Mouse (Mus musculus) heart, postnatal 0 days (tissue): Measurements from ENCODE around the gene Tbxa2r. TPM values are rescaled to one million over a fixed set of nuclear protein-coding genes. Genes with fewer than 3 reads are reported as not detected.

Experiments used
- ATAC-seq: fragments of 200-750 bp; cut with Nextera tagmentation; 2 replicates; pipeline ENCODE4 v1.8.0; 2017; ENCODE audit warnings: low read depth, moderate number of reproducible peaks, moderate library complexity; ENCODE audit not compliant: insufficient read depth
- DNase-seq: peaks from one replicate; pipeline ENCODE4 v3.0.0-alpha.2; 2016; ENCODE audit warnings: low spot score
- H3K27ac ChIP-seq: fragments of 300-500 bp; sonication (generic); 2 replicates; pipeline ENCODE4 v1.5.1; 2014; ENCODE audit warnings: low read depth, mild to moderate bottlenecking
- H3K27me3 ChIP-seq: fragments of 300-500 bp; sonication (generic); 2 replicates; pipeline ENCODE4 v1.6.1; 2014; ENCODE audit warnings: low read length, mixed read lengths; ENCODE audit not compliant: control insufficient read depth, insufficient read depth
- H3K36me3 ChIP-seq: fragments of 300-500 bp; sonication (generic); replicated peaks from 2 replicates; pipeline ENCODE4 v1.6.1; 2014; ENCODE audit warnings: low read length, mixed read lengths; ENCODE audit not compliant: control insufficient read depth, insufficient read depth
- H3K4me1 ChIP-seq: fragments of 300-500 bp; sonication (generic); 2 replicates; pipeline ENCODE4 v1.6.1; 2014; ENCODE audit warnings: antibody characterized with exemption; ENCODE audit not compliant: control insufficient read depth, insufficient read depth
- H3K4me2 ChIP-seq: fragments of 300-500 bp; sonication (generic); 2 replicates; pipeline ENCODE4 v1.6.1; 2014; ENCODE audit warnings: low read depth, mild to moderate bottlenecking, low read length, moderate library complexity
- H3K4me3 ChIP-seq: fragments of 300-500 bp; sonication (generic); 2 replicates; pipeline ENCODE4 v1.5.1; 2014; ENCODE audit warnings: low read depth, low read length
- H3K9ac ChIP-seq: fragments of 300-500 bp; sonication (generic); replicated peaks from 2 replicates; pipeline ENCODE4 v1.6.1; 2014; ENCODE audit warnings: low read depth, low read length, mixed read lengths
- H3K9me3 ChIP-seq: fragments of 300-500 bp; sonication (generic); replicated peaks from 2 replicates; pipeline ENCODE4 v1.6.1; 2016; ENCODE audit warnings: low read length; ENCODE audit not compliant: control insufficient read depth
- CTCF ChIP-seq: IDR thresholded peaks from 2 replicates; pipeline ENCODE4 v1.5.1; 2016; ENCODE audit warnings: antibody characterized with exemption, control low read depth, low read depth
- EP300 ChIP-seq: IDR thresholded peaks from 2 replicates; pipeline ENCODE4 v1.6.1; 2016; ENCODE audit warnings: antibody characterized with exemption, low read depth
- WGBS: fragments of 180-500 bp; shearing (Covaris S2); extraction: QIAGEN DNeasy Blood & Tissue Kit; methylation state at CpG from one replicate; pipeline ENCODE4 v1.1.7; 2014; 5-methylcytosine and 5-hydroxymethylcytosine counted together
- polyA plus RNA-seq: library from polyadenylated mRNA; unstranded; fragments of >200 nt; fragmentation: Nextera tagmentation; extraction: Ambion mirVana; gene quantifications from 2 replicates; pipeline ENCODE4 v1.2.1, GENCODE M21; 2015
- total RNA-seq: library from RNA; depleted of rRNA; stranded (reverse); fragments of >200 nt; gene quantifications from 2 replicates; pipeline ENCODE4 v1.2.3, GENCODE M21; 2014; ENCODE audit warnings: low replicate concordance

Gene Tbxa2r
- total and polyA plus RNA-seq, 2 experiments from 2014 or later: 4.7 to 6.3 TPM

GRCm38 (mm10) chr10:81286586-81286985 is 41.9 kb upstream of the Tbxa2r start:
- DNase-seq (no peak), ATAC-seq (no peak)
- Histone ChIP-seq H3K27ac (no peak overlapping the region), H3K27me3 (peaks cover 40% of the 10 kb centered on the region), H3K4me1 (0 out of 2 replicates have a peak, but pooled peaks cover 7% of the 10 kb centered on the region), H3K9ac (no peak overlapping the region), H3K4me2 (no peak overlapping the region), H3K9me3 (no peaks in the 10 kb centered on the region), H3K36me3 (no peaks in the 10 kb centered on the region), H3K4me3 (no peak overlapping the region)
- no peak for TF ChIP-seq EP300
- TF ChIP-seq CTCF: no peak
- WGBS: 43% methylated on average over 6 of the region's 6 CpGs

DNA sequence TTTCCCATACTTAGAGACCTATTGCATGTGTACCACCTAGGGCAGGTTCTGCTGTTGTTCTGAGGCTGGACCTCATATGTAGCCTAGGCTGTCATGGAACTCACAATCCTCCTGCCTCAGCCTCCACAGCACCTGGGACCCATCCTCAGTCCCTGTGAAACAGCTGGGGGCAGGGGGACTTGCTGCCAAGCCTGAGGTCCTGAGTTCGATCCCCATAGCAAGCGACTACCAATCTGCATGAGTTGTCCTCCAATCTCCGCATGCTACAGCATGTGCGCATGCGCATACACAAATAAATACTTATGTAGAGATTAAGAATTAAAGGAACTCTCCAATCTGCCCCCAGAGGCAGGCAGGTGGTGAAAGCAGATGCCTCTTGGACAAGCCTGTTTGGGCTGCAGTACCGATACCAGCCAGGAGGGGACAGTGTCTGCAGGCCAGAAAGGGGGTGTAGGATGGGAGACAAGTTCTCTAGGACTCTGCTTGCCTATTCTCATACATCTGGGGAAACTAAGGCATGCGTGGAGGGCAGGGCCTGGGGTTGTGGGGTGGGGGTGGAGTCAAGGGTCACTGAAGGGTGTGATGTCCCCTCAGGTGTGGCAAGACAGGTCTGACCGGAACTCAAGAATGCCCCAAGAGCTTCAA is 40.9 kb upstream of the Tbxa2r start:
- no peaks in the 10 kb centered on the region for H3K9me3 ChIP-seq
- 0 out of 2 replicates have a peak, but pooled peaks cover 7% of the 10 kb centered on the region for H3K4me1 ChIP-seq
- H3K9ac ChIP-seq: no peak overlapping the region
- TF ChIP-seq EP300 (no peak), CTCF (peak; percentile 82)
- no peak overlapping the region for H3K4me3 ChIP-seq
- H3K27ac ChIP-seq: no peak overlapping the region
- no peaks in the 10 kb centered on the region for H3K36me3 ChIP-seq
- DNase-seq (no peak), ATAC-seq (no peak)
- H3K27me3 ChIP-seq: peaks cover 40% of the 10 kb centered on the region
- WGBS: 57% methylated on average over 8 of the region's 8 CpGs
- H3K4me2 ChIP-seq: no peak overlapping the region

GRCm38 (mm10) chr10:81288601-81289000 is 39.9 kb upstream of the Tbxa2r start:
- Histone ChIP-seq H3K4me2 (no peak overlapping the region), H3K27ac (no peak overlapping the region), H3K9me3 (no peaks in the 10 kb centered on the region), H3K4me3 (no peak overlapping the region), H3K4me1 (0 out of 2 replicates have a peak, but pooled peaks cover 9% of the 10 kb centered on the region), H3K27me3 (peaks cover 32% of the 10 kb centered on the region), H3K36me3 (no peaks in the 10 kb centered on the region), H3K9ac (no peak overlapping the region)
- ATAC-seq (no peak), DNase-seq (no peak)
- TF ChIP-seq EP300 (no peak), CTCF (peak; percentile 42)
- 36% methylated on average over 6 of the region's 6 CpGs for WGBS

DNA sequence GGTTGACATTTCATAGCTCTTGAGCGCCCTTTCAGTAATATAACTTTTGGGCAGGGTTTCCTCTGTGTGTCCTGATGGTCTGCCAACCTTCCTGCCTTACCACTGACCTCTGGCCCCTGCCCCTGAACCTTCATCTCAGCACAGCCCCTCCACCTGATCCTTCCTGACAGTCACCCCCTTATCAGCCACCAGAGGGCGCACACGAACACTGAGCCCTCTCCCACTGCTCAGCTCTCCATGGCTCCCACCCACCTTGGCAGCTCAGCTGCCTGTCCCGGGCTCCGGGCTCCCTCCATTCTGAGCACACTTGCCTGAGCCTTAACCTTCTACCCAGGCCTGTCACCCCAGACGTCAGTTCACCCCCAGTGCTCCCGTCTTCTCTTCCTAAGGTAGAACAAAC is 39.3 kb upstream of the Tbxa2r start:
- WGBS: 3% methylated on average over 7 of the region's 7 CpGs
- no peaks in the 10 kb centered on the region for H3K9me3 ChIP-seq
- no peak overlapping the region for H3K9ac ChIP-seq
- H3K27ac ChIP-seq: no peak overlapping the region
- H3K4me3 ChIP-seq: no peak overlapping the region
- peaks cover 26% of the 10 kb centered on the region for H3K27me3 ChIP-seq
- TF ChIP-seq CTCF: peak; percentile 88
- TF ChIP-seq EP300: no peak
- DNase-seq (peak; percentile 72), ATAC-seq (no peak)
- H3K36me3 ChIP-seq: no peaks in the 10 kb centered on the region
- no peak overlapping the region for H3K4me2 ChIP-seq
- H3K4me1 ChIP-seq: 0 out of 2 replicates have a peak, but pooled peaks cover 16% of the 10 kb centered on the region

DNA sequence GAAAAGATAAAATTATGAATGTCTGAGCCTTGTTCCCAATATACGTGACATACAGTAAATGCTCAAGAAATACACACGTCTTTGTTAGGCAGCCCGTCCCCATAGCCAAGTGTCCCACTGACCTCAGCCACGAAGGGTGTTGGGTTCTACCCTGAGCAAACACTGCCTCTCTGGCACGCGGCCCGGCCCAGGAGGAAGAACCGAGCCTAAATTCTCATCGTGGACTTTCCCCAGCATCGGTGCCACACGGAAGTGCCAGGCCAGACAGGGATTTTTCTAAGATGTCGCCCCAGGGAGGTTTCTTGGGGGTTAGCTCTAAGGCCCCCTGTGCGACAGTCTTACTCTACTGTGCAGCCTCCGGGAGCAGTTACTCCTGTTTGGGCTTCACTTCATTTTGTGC is 38.7 kb upstream of the Tbxa2r start:
- no peak for ATAC-seq
- H3K4me2 ChIP-seq: no peak overlapping the region
- H3K4me1 ChIP-seq: peaks cover 20% of the 10 kb centered on the region; the same call in 1 of the 2 replicates
- 58% methylated on average over 14 of the region's 14 CpGs for WGBS
- no peaks in the 10 kb centered on the region for H3K36me3 ChIP-seq
- H3K9ac ChIP-seq: no peak overlapping the region
- TF ChIP-seq EP300: no peak
- TF ChIP-seq CTCF: no peak
- H3K27ac ChIP-seq: no peak overlapping the region
- peaks cover 21% of the 10 kb centered on the region for H3K27me3 ChIP-seq
- no peaks in the 10 kb centered on the region for H3K9me3 ChIP-seq
- no peak overlapping the region for H3K4me3 ChIP-seq
- DNase-seq: no peak
